Mouse (Mus musculus) liver, embryonic 16.5 days (tissue): ENCODE results near the gene Washc1. TPM values are rescaled to one million over a fixed set of nuclear protein-coding genes. Genes with fewer than 3 reads are reported as not detected.
"Not testable (repeated sequence)": the region's sequence is repeated elsewhere in the genome, so short reads cannot be mapped to it uniquely, and the experiment has no call there.

Source experiments
- ATAC-seq: fragments of 200-750 bp; cut with Nextera tagmentation; 2 replicates; pipeline ENCODE4 v1.8.0; 2017; ENCODE audit warnings: low read depth, mild to moderate bottlenecking, moderate number of reproducible peaks, moderate library complexity
- H3K27ac ChIP-seq: fragments of 300-500 bp; sonication (generic); 2 replicates; pipeline ENCODE4 v1.5.1; 2014; ENCODE audit warnings: mild to moderate bottlenecking, low read length
- H3K27me3 ChIP-seq: fragments of 300-500 bp; sonication (generic); 2 replicates; pipeline ENCODE4 v1.6.1; 2014; ENCODE audit warnings: low read depth, low read length, mixed read lengths; ENCODE audit not compliant: control insufficient read depth, insufficient read depth
- H3K36me3 ChIP-seq: fragments of 300-500 bp; sonication (generic); 2 replicates; pipeline ENCODE4 v1.6.1; 2014; ENCODE audit warnings: mild to moderate bottlenecking; ENCODE audit not compliant: control insufficient read depth, insufficient read depth
- H3K4me1 ChIP-seq: fragments of 300-500 bp; sonication (generic); 2 replicates; pipeline ENCODE4 v1.6.1; 2014; ENCODE audit warnings: low read depth, low read length, mixed read lengths; ENCODE audit not compliant: control insufficient read depth
- H3K4me2 ChIP-seq: fragments of 300-500 bp; sonication (generic); 2 replicates; pipeline ENCODE4 v1.6.1; 2014; ENCODE audit warnings: low read depth, low read length, mixed read lengths
- H3K4me3 ChIP-seq: fragments of 300-500 bp; sonication (generic); 2 replicates; pipeline ENCODE4 v1.5.1; 2014; ENCODE audit warnings: low read depth, mild to moderate bottlenecking, low read length
- H3K9ac ChIP-seq: fragments of 300-500 bp; sonication (generic); 2 replicates; pipeline ENCODE4 v1.6.1; 2014; ENCODE audit warnings: low read depth, low read length
- H3K9me3 ChIP-seq: fragments of 300-500 bp; sonication (generic); replicated peaks from 2 replicates; pipeline ENCODE4 v1.6.1; 2016; ENCODE audit warnings: low read length; ENCODE audit not compliant: control insufficient read depth
- WGBS: fragments of 180-500 bp; shearing (Covaris S2); extraction: QIAGEN DNeasy Blood & Tissue Kit; methylation state at CpG from one replicate; pipeline ENCODE4 v1.1.7; 2014; ENCODE audit not compliant: insufficient replicate concordance; 5-methylcytosine and 5-hydroxymethylcytosine counted together
- polyA plus RNA-seq: library from polyadenylated mRNA; unstranded; fragments of >200 nt; fragmentation: Nextera tagmentation; extraction: Ambion mirVana; gene quantifications from 2 replicates; pipeline ENCODE4 v1.2.1, GENCODE M21; 2015

The Washc1 gene
- polyA plus RNA-seq: 14.0 and 14.8 TPM in 2 replicates

DNA sequence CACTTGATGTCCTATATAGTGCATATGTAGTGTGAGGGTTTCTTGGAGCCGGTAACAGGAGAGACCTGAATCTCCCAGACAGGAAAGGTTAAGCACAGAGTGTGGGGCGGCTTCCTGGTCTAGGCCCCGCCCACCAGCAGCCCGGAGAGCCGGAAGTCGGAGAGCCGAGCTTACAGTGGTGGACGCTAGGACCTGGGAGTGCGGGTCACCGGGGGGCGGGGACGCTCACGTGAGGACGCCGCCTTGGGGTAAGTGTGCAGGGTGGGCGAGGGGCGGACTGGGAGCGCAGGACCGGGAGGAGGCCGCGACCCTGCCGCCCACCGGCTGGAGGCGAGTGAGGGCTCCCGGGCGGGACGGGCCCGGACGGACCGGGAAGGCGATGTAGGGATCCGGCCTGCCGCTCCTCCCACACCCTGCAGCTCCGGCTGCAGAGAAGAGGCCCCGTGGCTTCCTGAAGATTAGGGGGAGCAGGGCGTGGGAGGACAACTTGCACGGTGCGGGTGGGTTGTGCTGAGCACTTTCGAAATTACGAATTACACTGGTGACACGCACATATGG lies at the start of gene Washc1:
Gene Washc1, plus strand, starts transcription at position 144 of the 558 bp plus-strand sequence.
- Histone ChIP-seq H3K36me3 (peaks cover 7% of the 10 kb centered on the region), H3K4me2 (peak within 1 kb of the TSS; percentile 75), H3K4me3 (peak within 1 kb of the TSS; percentile 93), H3K27ac (peak within 1 kb of the TSS; percentile 81), H3K9ac (peak within 1 kb of the TSS; percentile 80), H3K27me3 (no peaks in the 10 kb centered on the region), H3K9me3 (no peaks in the 10 kb centered on the region), H3K4me1 (peaks cover 20% of the 10 kb centered on the region)
- WGBS: under 1% methylated on average over 41 of the region's 41 CpGs
- peak; percentile 98 for ATAC-seq

DNA sequence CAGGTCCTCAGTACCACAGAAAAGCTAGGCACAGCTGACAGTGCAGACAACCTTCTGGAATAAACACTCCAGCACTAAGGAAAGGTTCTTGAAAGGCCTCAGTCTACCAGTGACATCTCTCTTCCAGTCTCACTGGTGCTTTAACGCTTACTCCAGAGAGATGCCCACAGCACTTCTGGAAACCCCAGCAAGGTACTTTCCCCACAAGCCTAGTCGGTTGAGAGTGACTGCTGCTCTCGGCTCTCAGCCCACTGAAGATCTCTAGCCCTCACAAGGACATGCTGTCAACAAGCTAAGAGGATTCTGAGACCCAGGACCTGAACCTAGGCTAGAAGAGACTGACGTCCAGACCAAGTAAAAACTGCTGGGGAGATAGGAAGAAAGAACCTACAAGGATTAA lies 46.2 kb upstream of the Washc1 start:
- no peak overlapping the region for H3K9ac ChIP-seq
- H3K4me2 ChIP-seq: no peak overlapping the region
- H3K36me3 ChIP-seq: no peaks in the 10 kb centered on the region
- no peak overlapping the region for H3K27ac ChIP-seq
- ATAC-seq: no peak
- WGBS: 71% methylated on average over 4 of the region's 4 CpGs
- H3K27me3 ChIP-seq: no peaks in the 10 kb centered on the region
- no peak overlapping the region for H3K4me3 ChIP-seq
- H3K9me3 ChIP-seq: no peaks in the 10 kb centered on the region
- H3K4me1 ChIP-seq: no peaks in the 10 kb centered on the region

DNA sequence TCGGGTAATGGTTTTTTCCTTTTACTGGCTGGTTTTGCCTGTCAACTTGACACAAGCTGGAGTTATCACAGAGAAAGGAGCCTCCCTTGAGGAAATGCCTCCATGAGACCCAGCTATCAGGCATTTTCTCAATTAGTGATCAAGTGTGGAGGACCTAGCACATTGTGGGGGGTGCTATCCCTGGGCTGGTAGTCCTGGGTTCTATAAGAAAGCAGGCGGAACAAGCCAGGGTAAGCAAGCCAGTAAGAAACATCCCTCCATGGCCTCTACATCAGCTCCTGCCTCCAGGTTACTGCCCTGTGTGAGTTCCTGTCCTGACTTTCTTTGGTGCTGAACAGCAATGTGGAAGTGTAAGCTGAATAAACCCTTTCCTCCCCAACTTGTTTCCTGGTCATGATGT lies 42.3 kb upstream of the Washc1 start:
- not testable (repeated sequence) for H3K27ac ChIP-seq, H3K36me3 ChIP-seq, ATAC-seq, H3K4me1 ChIP-seq, H3K9me3 ChIP-seq, H3K27me3 ChIP-seq, H3K4me3 ChIP-seq, H3K4me2 ChIP-seq, H3K9ac ChIP-seq
- WGBS: 74% methylated on average over 2 of the region's 2 CpGs

DNA sequence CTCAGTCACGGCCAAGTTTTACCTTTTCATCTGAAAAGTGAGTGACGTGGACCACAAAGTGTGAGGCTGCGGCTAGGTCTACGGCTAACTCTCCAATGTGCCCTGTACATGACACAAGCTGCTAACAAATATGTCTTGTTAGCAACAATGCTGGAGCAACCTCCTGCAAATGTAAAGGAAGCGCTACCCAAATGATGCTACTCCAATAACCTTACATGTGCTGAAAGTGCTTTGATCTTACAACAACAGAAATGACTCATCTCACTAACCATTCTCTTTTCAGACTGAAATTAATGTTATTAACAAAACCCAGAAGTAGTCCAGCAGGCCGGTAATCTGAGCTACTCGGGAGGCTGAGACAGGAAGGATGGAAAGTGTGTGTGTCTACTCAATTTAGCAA lies 37.4 kb upstream of the Washc1 start:
- Histone ChIP-seq H3K36me3 (no peaks in the 10 kb centered on the region), H3K4me3 (no peak overlapping the region), H3K9me3 (no peaks in the 10 kb centered on the region), H3K4me2 (no peak overlapping the region), H3K4me1 (peaks cover 19% of the 10 kb centered on the region), H3K27ac (no peak overlapping the region), H3K9ac (no peak overlapping the region), H3K27me3 (no peaks in the 10 kb centered on the region)
- ATAC-seq: no peak
- WGBS: 77% methylated on average over 7 of the region's 7 CpGs

DNA sequence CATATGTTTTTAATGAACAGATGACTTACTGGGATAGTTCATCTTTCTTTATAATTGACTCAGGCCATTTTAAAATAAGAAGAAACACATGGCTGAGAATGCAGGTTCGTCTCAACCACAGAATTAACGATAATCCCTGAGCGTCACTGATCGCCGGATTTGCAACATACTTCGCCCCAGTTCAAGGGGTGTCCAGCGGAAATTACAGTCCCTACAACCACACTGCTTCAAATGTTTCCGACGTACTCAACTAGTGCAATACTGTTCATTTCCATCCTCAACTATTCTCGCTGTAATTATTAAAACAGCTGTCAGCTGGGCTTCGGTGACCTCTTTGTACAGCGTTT lies 35.5 kb upstream of the Washc1 start:
- peaks cover 19% of the 10 kb centered on the region for H3K4me1 ChIP-seq

DNA sequence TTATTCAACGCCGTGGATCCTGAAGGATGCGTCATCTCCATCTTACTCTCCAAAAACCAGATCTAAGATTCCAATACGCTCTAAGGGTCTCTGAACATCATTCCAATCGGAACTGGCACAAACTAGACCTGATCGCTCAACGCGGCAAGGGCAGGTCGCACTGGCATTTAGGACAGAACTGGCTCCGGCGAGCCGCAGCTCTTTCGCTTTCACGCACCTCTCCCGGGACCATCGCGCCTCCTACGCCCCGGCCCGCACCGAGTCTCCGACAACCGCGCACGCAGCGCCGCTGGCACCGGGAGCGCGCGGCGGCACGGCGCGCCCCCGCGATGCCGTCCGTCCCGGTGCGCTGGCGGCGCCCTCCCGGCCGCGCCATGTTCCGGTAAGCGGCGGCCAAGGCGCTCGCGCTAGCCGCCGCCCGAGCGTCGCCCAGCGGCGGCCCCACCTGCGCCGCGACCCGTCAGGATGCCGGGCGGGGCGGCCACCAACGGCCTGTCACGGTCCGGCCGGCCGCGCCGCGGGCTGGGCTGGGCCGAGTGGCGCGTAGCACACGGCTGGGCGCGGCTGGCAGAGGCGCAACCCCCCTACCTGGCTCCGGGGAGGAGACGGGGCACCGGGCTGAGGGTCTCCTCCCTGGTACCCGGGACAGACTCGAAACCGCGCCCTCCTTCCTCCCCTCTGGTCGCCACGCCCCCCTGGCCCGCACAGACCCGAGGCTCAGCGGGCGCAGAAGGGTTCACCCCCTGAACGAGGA lies 35.0 kb upstream of the Washc1 start:
- Histone ChIP-seq H3K9me3 (no peaks in the 10 kb centered on the region), H3K36me3 (peaks cover 8% of the 10 kb centered on the region), H3K4me1 (peaks cover 19% of the 10 kb centered on the region), H3K27ac (peak overlapping the region; percentile 99), H3K4me2 (peak overlapping the region; percentile 88), H3K4me3 (peak overlapping the region; percentile 95), H3K27me3 (no peaks in the 10 kb centered on the region), H3K9ac (peak overlapping the region; percentile 92)
- ATAC-seq: peak; percentile 76
- WGBS: under 1% methylated on average over 86 of the region's 95 CpGs

More for the DNA sequence above, 35.5 kb upstream of the Washc1 start:
- H3K36me3 ChIP-seq: peaks cover 8% of the 10 kb centered on the region
- H3K27me3 ChIP-seq: no peaks in the 10 kb centered on the region
- 7% methylated on average over 12 of the region's 12 CpGs for WGBS
- peak overlapping the region; percentile 95 for H3K4me3 ChIP-seq
- H3K4me2 ChIP-seq: peak overlapping the region; percentile 88
- peak overlapping the region; percentile 92 for H3K9ac ChIP-seq
- peak overlapping the region; percentile 99 for H3K27ac ChIP-seq
- H3K9me3 ChIP-seq: no peaks in the 10 kb centered on the region
- no peak for ATAC-seq

DNA sequence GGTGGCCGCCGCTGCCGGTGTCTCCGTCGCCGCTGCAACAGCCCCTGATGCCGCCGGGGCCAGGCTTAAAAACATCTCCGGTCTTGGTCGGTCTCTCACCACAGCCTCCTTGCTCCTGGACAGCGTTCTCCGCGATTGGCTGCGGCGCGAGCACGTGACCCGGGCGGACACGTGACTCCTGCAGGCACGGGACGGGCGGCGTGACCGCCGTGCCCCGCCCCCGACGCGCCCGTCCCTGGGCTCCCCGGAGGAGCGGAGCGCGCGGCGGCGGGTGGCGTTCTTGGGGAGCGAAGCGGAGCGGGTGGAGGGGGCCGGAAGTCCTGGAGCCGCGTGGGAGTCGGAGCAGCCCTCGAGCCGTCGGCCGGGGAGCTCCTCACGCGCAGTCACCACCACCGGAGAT lies 34.4 kb upstream of the Washc1 start, which contains the start of gene Ankrd12:
Gene Ankrd12, minus strand, starts transcription at position 156 of the 400 bp plus-strand sequence.
- under 1% methylated on average over 53 of the region's 53 CpGs for WGBS
- Histone ChIP-seq H3K9me3 (no peaks in the 10 kb centered on the region), H3K4me1 (peaks cover 16% of the 10 kb centered on the region), H3K27me3 (no peaks in the 10 kb centered on the region), H3K4me2 (peak within 1 kb of the TSS; percentile 99), H3K4me3 (peak within 1 kb of the TSS; percentile 95), H3K9ac (peak within 1 kb of the TSS; percentile 92), H3K36me3 (peaks cover 8% of the 10 kb centered on the region), H3K27ac (peak within 1 kb of the TSS; percentile 99)
- peak; percentile 91 for ATAC-seq

DNA sequence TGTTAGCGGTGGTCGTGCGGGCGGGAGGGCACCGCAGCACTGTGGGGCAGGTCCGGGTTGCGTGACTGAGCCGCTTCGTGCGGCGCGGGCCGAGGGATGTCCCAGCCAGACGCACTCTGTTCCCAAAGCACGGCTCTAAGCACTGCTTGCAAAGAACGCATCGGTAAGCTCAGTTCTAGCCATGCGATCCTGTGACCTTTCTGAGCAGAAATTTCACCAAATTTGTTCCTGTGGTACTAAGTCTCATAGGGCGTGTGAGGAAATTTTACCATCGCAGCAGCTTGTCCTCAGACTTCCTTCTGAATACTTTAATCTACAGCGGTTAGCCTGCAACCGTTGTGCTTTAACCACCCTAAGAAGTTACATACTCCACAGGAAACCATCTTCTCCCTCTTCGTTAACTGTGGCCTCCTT lies 33.9 kb upstream of the Washc1 start:
- Histone ChIP-seq H3K27me3 (no peaks in the 10 kb centered on the region), H3K9me3 (no peaks in the 10 kb centered on the region), H3K4me2 (peak overlapping the region; percentile 99), H3K4me1 (peaks cover 16% of the 10 kb centered on the region), H3K9ac (peak overlapping the region; percentile 81), H3K4me3 (peak overlapping the region; percentile 95), H3K27ac (peak overlapping the region; percentile 80), H3K36me3 (peaks cover 8% of the 10 kb centered on the region)
- ATAC-seq: peak; percentile 23; the same call in 1 of the 2 replicates
- under 1% methylated on average over 23 of the region's 23 CpGs for WGBS

DNA sequence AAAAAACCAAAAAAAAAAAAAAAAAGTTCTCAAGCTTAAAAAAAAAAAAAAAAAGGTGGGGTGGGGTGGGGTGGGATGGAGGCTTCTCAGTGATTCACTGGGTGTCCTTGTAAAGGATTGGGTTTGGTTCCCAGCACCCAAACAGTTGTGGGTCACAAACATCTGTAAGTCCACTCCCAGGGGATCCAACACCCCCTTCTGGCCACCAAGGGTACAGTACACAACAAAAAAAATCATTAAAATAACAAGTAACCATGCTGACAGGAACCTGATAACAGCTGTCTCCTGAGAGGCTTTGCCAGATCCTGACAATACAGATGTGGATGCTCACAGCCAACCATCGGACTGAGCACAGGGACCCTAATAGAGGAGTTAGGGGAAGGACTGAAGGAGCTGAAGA lies 26.9 kb upstream of the Washc1 start:
- H3K4me2 ChIP-seq: no peak overlapping the region
- H3K27ac ChIP-seq: no peak overlapping the region
- 80% methylated on average over 1 of the region's 1 CpGs for WGBS
- no peak overlapping the region for H3K4me3 ChIP-seq
- H3K9me3 ChIP-seq: no peaks in the 10 kb centered on the region
- H3K27me3 ChIP-seq: no peaks in the 10 kb centered on the region
- H3K4me1 ChIP-seq: no peaks in the 10 kb centered on the region
- peaks cover 14% of the 10 kb centered on the region for H3K36me3 ChIP-seq
- no peak overlapping the region for H3K9ac ChIP-seq
- no peak for ATAC-seq
